Mouse (Mus musculus) gastrocnemius, postnatal 36 days (tissue): ENCODE data around the gene Myl3. TPM values are rescaled to one million over a fixed set of nuclear protein-coding genes. Genes with fewer than 3 reads are reported as not detected.
A peak's percentile ranks its signal among the peaks of the same experiment; 100 is the strongest.

Experiments used
- DNase-seq, 2 experiments: peaks; one replicate each; pipeline ENCODE4 v3.0.0; 2022
- intact Hi-C: fragments of 180-260 bp; cut with DNase I; formaldehyde crosslinking; loops from one replicate; pipeline ENCODE4 v1.15.1; 2025
- long read RNA-seq, 2 experiments: library from polyadenylated mRNA; stranded (forward); transcript quantifications; one replicate each; pipeline ENCODE4 v2.0.0; 2021
- total RNA-seq, 2 experiments: library from RNA; stranded (reverse); gene quantifications; 2 replicates each; pipeline ENCODE4 v1.2.3; 2021

Gene Myl3
- total RNA-seq, result 1,000 to 10,000 TPM in 1 of 2 experiments, 100 to 1,000 TPM in 1; 290 to 1,186 TPM
- long read RNA-seq, experiment 1, transcript Myl3-201 (7 exons, 937 nt), result major isoform, 242 of 323 reads
- long read RNA-seq, experiment 1, partial matches to known transcripts, result 70 of 323 reads
- long read RNA-seq, experiment 1, other reads (novel, unspliced or antisense), result 10 of 323 reads
- long read RNA-seq, experiment 2, transcript Myl3-201 (7 exons, 937 nt), result major isoform, 1,173 of 1,503 reads
- long read RNA-seq, experiment 2, partial matches to known transcripts, result 291 of 1,503 reads
- long read RNA-seq, experiment 2, other reads (novel, unspliced or antisense), result 38 of 1,503 reads

DNA sequence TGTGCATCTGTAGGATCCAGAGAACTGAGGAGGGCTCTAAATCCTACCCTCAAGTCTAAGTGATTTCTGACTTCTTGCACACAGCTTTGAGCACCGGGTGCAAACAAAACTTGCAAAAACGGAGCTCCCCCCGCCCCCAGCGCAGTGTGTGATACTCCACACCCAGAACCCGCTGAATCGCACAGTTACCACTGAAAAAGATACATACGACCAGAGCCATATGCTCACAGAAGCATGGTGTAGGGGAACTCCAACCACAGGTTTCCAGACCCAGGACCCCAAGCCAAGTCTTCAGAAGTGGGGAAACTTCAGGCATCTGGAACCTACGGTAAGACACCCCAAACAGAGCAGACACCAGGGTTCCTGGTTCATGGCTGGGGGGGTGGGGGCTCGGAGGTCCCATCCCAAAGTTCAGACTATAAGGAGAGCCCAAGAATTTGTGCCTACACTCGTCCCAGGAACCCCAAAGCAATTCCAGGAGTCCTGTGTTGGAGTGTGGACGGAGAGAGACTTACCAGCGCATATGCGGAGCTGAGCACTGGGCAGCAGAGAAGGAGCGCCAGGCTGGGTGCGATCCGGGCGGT, at the start of gene Myl3:
Gene Myl3 (plus strand): TSS at position 151 of the 584 bp plus-strand sequence.
- intact Hi-C loops, result no loop called here

GRCm38 (mm10) chr9:110695165-110695755, 46.4 kb upstream of the Myl3 start:
- intact Hi-C loops, result no loop called here
- DNase-seq, result no peak

More for the DNA sequence above, at the start of gene Myl3:
- no peak for DNase-seq

DNA sequence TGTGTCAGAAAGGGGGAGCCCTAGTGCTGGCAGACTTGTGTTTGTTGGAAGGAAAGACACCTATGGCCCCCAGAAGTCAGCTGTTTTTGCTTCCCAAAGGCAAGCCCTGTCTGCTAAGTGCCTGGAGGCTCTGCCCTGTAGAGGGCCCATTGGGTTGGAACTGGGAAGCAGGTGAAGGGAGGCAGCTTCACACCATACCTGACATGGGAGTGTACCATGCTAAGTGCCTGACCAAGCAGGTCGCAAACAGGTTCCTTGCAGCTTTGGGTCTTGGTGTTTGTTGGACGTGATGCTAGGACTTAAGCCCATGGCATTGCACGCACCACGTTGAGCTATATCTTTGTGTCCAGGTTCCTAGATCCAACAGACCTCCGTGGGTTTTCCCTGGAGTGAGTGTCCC, 45.2 kb upstream of the Myl3 start:
- DNase-seq, result no peak
- intact Hi-C loops, result no loop called here

DNA sequence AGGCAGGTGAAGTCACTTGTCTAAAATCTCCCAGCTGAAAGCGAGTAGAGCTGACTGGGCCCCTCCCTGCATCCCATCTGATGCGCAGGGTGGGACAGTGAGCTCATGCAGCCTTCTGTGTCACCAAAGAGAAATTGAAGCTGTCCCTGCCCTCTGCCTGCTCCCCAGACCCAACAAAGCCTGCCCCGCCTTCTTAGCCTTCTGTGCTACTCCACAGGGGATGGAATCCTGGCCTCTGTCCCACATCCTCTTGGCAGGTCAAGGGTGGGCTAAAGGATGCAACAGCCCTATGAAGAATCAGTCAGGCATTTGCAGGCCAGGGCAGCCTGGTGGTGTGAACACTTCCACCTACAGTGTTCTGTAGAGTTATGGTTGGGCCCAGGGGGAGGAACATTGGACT, 44.2 kb upstream of the Myl3 start:
- intact Hi-C loops, result no loop called here
- no peak for DNase-seq

GRCm38 (mm10) chr9:110699574-110699973, 42.1 kb upstream of the Myl3 start:
- intact Hi-C loops, result no loop called here
- no peak for DNase-seq

DNA sequence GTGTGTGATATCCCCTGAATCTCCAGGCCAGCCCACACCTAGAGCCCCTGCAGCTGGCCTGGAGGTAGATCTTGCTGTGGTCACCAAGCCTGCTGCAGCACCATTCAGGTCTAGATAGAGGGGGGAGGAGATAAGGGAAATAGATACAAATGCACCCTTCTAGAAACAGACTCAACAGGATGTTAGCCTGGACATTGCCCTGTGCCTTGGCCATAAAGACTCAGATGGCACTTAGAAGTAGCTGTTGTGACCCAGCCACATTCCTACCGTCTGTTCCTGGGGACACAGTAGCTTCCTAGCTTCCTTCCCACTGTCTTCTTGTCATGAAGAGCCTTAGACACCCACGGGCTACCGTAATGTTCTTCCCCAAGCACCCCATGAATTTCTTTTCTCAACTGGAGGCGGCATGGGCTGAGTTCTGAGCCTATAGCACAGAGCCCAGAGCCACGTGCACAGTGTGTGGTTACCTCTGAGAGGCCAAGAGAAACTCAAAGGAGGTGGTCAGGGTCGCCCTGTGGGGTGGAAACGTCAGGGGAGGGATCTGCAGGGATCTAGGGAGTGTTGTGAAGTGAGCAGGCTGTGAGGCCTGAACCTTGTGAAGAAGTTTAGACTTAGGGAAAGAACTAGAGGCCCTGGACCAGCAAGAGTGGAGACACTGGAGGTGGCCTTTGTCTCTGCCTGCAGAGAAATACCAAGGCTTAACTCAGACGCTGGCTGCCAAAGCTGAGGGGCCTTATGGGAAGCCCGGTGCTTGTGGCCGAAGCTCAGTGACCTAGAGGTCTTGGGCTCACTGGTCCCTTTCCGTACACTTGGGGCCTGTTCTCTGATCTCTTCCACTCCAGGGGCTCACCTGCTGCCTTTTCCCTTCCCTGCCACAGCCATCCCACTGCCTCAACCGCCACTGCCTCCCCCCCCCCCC, 40.3 kb upstream of the Myl3 start:
- no peak for DNase-seq
- intact Hi-C loops, result loop anchor here (5.0 kb wide), 1 partner anchor 239 kb away; no protein-coding TSS in a partner anchor

- intact Hi-C loops, result loop anchor here (5.0 kb wide), 1 partner anchor 241 kb away; no protein-coding TSS in a partner anchor
- DNase-seq, result no peak
These were observed 38.8 kb upstream of the Myl3 start for GRCm38 (mm10) chr9:110702848-110703247.

DNA sequence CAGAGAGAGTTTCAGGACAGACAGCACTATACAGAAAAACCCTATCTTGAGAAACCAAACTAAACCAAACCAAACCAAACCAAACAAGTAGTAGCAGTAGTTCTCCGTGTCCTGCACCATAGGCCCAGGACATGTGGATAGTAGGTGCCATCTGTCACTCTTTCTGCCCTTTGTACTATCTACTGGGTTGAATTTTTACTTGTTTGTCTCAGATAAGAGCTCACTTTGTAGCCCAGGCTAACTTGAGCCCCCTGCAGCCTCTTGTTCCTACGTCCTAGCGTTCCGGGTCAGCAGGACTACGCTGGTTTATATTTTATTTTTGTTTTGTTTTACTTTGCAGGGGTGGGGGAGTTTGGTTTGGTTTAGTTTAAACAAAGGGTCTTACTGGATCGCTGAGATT, 37.7 kb upstream of the Myl3 start:
- intact Hi-C loops, result loop anchor here (5.0 kb wide), 1 partner anchor 242 kb away; no protein-coding TSS in a partner anchor
- DNase-seq, result no peak

DNA sequence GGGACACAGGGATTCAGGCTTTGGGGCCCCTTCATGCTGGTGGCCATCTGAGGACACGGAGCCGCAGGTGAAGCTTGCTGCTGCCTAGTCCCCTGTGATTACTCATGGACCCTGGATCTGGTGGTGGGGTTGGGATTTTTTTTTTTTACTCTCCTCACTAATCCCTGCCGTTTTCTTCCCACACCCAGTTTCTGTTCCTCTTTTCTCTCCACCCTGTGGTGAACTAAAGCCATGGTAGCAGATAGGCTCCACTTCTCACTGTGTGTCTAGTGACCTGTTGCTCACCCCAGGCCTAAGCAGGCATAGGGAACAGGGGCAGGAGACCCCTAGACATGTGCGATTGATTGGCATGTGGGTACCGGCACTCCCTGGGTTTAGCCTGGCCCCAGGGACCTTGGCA, 34.9 kb upstream of the Myl3 start:
- DNase-seq, result no peak
- intact Hi-C loops, result no loop called here

DNA sequence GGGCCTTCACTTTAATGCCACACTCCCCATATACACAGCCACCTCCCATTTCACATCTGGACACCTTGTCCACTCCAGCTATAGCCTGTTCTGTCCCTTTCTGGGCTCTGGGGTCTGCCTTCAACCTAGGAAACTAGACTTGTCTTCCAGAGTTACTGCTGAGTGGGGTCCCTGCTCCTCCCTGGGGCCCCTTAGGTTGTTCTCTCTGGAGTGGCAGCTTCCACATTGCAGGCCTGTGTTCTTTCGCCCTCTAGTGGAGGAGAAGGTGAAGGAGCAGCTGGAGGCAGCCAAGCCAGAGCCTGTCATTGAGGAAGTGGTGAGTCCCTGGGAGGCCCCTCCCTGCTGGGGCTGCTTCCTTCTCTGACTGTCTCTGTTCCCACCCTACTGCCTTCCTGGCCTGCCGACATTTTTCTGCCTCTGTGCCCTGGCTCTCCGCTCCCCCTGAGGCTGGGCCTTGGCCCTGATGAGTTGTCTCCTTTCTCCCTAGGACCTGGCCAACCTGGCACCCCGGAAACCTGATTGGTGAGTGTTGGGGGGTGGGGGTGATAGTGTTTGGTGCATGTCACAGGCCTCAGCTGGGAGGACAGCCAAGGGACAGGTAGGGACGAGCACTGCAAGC, 31.9 kb upstream of the Myl3 start:
- intact Hi-C loops, result loop anchor here (1.0 to 5.0 kb wide), 3 partner anchors 74 to 297 kb away; no protein-coding TSS in a partner anchor

GRCm38 (mm10) chr9:110711532-110711931, 30.1 kb upstream of the Myl3 start:
- intact Hi-C loops, result loop anchor here (5.0 kb wide), 1 partner anchor 264 kb away; no protein-coding TSS in a partner anchor
- DNase-seq, result no peak

More for the DNA sequence above, 31.9 kb upstream of the Myl3 start:
- DNase-seq, result peak; percentile 64 to 68

GRCm38 (mm10) chr9:110711996-110712395, 29.7 kb upstream of the Myl3 start:
- intact Hi-C loops, result loop anchor here (5.0 kb wide), 1 partner anchor 265 kb away; no protein-coding TSS in a partner anchor
- no peak for DNase-seq

DNA sequence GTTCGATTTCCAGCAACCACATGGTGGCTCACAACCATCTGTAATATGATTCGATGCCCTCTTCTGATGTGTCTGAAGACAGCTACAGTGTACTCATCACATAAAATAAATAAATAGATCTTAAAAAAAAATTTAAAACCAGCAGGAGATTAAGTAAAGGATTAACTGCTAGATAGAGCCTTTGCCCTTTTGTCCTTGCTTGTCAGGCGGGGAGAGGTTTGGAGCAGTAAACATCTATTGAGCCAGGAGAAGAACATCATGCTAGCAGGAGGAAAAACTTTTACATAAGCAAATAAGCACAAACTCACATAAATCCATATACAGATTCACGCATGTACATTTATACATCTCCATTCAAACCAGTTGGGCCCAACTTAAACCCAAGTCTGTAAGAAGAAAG, 29.1 kb upstream of the Myl3 start:
- intact Hi-C loops, result loop anchor here (5.0 kb wide), 1 partner anchor 265 kb away; no protein-coding TSS in a partner anchor
- DNase-seq, result no peak

DNA sequence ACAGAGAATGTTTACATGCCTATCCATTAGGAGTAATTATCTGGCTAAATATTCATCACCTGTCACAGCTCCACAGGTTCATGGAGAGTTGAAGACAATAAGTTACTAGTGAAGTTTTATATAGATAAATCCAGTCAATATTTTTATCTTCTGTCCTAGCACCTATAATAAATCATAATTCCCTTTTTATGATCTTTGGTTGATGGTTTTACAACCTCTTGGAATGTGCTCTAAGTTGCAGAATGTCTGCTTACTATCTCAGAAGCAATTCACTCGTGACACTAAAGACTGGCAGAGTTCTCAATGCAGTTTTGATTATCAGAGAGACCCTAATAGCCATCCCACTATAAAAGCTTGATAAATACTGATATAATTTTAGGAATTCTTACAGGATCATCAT, 28.3 kb upstream of the Myl3 start:
- intact Hi-C loops, result loop anchor here (5.0 kb wide), 1 partner anchor 266 kb away; no protein-coding TSS in a partner anchor

DNA sequence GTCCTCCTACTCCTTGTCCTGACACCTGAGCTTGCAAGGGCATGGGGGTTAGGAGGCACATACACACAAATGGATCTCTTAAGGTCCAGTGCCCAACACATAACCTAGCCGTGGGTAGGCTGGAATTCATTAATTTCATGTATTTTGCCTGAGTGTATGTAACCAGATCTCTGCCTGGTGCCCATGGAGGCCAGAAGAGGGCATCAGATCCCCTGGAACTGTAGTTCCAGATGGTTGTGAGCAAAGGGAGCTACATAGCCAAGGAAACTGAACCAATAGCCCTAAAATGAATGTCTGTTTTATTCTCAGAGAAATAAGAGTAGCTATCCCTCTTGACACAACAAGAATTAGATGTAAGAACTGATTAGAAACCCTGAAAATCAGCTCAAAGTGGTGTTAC, 26.2 kb upstream of the Myl3 start:
- no peak for DNase-seq
- intact Hi-C loops, result no loop called here

More for the DNA sequence above, 28.3 kb upstream of the Myl3 start:
- DNase-seq, result no peak

- intact Hi-C loops, result loop anchor here (2.0 kb wide), 1 partner anchor 154 kb away; no protein-coding TSS in a partner anchor
- peak in 1 of 2 experiments; percentile 44 for DNase-seq
These were observed 24.9 kb upstream of the Myl3 start for GRCm38 (mm10) chr9:110716775-110717174.

- intact Hi-C loops, result no loop called here
- no peak for DNase-seq
These were observed 23.6 kb upstream of the Myl3 start for GRCm38 (mm10) chr9:110718071-110718470.

DNA sequence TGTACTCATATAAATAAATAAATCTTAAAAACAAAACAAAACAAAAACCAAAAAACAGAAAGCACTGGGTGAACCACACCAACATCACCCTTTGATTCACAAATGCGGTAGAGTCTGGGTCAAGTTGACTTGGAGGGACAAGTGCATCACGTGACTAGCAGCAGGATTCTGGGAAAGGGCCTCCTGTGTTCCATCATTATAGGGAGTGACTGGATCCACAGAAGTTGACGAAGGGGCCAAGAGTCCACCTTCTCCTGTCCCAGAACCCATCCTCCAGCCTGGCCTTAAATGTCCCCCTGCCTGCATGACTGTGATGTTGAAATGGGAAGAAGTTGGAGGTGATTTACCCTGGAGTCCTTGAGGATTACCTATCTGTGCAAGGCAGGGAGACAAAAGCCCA, 22.9 kb upstream of the Myl3 start:
- intact Hi-C loops, result no loop called here

GRCm38 (mm10) chr9:110719977-110720376, 21.7 kb upstream of the Myl3 start:
- intact Hi-C loops, result no loop called here
- no peak for DNase-seq

More for the DNA sequence above, 22.9 kb upstream of the Myl3 start:
- DNase-seq, result no peak

- DNase-seq, result no peak
- intact Hi-C loops, result no loop called here
These were observed 19.6 kb upstream of the Myl3 start for GRCm38 (mm10) chr9:110722060-110722459.
